Mouse (Mus musculus) 416B (cell line): Measurements from ENCODE around the gene Slco2b1.

Experiments used
- DNase-seq: peaks from one replicate; pipeline ENCODE4 v3.0.0; 2011; ENCODE audit warnings: low read depth

Slco2b1 gene

DNA sequence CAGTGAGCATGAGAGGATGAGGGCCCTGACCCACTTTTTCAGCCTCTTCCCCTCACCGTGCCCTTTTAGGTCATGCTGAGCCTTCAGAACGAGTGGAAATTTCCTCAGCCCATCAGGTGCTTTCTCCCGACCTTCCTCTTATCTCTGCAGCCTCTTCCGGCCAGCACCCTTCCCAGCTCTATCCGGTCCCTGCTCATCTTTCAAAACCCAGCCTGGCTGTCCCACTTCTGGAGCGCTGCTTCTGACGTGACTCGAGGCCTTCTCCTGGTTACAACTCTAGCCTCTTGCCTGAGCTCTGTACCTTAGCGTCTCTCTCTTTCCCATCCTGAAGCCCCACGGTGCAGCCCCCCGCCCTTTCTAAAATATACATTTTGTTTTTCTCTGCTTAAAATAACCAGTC lies 56.9 kb downstream of the Slco2b1 start:
- no peak for DNase-seq

DNA sequence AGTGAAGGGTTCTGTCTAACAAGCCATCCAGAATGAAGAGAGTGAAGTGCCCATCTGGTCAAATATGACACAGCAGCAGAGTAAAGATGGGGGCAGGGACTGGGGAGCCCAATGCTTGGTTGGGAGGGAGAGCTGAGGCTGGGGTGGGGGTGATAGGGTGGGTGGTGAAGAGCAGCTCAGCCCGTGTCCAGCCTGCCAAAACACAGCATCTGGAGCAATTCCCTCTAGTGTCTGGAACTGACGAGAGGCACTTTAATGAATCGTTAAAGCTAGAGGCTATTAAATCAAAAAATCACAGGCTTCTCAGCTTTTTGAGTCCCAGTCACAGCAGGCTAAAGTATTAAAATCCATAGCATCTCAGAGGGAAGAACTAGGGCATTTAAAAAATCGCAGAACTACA lies 61.6 kb downstream of the Slco2b1 start:
- no peak for DNase-seq

DNA sequence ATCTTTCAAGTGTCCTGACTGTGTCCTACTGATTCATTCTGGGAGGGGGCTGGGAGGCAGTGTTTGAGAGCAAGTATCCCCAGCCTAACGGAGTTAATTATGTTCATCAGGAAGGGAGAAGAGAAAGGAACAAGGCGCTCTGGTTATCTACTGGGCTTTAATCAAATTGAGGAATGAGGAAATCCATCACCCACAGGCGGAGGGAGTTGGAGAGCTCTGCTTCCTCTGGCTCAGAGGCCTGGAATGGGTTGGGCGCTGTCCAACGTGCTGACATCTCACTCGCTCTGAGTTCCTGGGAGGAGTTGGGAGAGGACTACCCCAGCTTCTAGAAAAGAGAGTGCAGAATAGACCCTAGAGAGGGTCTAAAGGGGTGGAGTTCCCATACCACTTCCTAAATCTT lies 62.5 kb downstream of the Slco2b1 start:
- peak; percentile 38 for DNase-seq

DNA sequence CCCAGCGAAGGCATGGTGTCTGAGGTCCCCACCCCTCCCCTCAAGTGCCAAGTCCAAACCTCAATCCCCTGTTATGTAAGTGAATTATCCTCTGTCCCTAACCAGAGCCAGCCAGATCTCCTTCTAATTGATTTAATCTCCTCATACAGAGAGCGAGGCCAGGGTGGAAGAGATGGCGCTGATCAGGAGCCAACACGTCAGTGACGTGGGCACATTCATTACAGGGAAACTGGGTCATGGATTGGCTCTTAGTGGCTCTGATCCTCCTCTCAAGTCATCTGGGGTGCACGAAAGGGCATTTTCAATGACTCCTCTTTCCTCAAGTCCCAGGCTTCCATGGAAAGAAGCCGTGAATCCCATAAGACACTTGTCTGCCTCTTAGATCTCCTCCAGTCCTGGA lies 66.4 kb downstream of the Slco2b1 start:
- no peak for DNase-seq

DNA sequence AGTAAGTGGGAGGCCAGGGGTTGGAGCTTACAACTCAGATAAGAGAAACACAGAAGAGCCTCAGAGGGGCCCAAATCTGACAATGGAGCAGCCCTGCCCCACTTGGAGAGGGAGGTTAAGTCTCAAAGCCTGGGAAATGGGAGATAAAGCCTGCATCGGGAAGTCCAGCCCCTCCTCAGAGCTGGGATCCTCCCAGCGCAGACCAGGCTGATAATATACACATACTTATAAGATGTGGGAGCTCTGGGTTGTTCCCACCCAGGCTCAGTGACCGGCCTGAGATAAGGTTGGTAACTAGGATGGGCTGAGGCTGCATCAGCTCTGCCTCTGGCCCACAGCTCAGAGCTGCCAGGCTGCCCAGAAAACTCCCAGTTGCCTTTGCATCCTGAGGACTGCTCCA lies 69.1 kb downstream of the Slco2b1 start:
- DNase-seq = no peak

DNA sequence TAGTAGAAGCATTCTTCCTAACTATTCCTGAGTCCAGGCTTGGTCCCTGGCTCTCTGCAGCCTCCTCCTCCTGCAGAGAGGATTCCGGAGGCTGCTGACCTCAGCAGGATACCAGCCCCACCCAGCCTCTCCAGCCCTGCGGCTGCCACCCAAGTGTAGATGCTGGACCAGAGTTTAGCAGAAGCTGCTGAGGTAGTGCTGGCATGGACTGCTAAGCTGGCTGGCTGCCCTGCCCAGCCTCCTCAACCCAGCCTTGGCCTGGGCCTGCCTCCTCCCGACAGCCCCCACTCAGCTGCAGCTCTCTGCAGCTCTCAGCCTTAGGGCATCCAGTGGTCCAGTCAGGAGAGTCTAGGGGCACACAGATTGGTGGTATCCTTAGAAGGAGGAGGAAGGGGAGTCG lies 69.9 kb downstream of the Slco2b1 start:
- no peak for DNase-seq

DNA sequence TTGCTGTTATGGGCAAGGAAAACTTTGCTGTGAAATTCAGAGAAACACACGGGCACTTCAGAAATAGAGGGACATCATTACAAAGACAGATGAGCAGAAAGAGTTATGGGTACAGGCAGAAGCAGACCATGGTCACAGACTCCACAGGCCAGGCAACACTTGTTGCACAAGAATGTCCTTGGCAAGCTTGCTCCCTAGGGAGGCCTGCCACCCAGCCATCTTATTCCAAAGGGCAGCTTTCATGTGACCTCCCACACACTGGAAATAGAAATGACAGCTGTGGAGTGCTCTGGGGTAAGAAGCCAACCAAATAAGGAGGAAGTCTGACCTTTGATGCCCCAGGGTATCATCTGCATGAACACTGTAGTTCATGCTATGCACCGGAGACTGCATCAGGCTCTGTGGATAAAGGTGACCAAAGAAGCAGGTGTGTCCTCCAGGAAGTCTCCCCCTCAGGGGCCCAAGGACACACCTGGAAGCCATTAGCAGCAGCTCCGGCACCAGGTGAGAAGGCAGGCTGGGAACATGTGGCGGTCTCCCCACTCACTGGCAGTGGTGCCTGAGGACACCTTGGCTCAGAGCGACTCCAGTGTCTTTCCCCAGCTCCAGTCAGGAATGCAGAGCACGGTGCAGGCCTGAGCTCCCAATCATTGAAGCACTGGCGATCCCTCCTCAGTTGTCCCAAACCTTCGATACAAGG lies 77.0 kb downstream of the Slco2b1 start:
- no peak for DNase-seq

DNA sequence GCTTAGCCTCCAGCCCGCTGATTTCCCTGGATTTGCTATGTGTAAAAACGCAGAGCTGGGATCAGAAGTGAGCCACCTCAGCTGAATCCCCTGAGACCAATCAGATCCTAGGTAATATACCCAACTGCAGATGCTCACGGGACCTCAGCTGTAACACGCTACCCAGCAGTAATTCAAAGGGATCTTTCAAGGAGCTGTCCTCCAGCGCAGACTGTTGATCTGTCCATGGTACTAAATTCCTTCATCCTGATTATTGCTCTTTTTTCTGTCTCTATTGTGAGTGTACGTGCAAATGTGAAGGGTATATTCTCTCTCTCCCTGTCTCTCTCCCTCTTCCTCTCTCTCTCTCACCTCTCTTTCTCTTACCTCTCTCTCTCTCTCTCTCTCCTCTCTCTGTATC lies 78.9 kb downstream of the Slco2b1 start:
- peak; percentile 32 for DNase-seq

DNA sequence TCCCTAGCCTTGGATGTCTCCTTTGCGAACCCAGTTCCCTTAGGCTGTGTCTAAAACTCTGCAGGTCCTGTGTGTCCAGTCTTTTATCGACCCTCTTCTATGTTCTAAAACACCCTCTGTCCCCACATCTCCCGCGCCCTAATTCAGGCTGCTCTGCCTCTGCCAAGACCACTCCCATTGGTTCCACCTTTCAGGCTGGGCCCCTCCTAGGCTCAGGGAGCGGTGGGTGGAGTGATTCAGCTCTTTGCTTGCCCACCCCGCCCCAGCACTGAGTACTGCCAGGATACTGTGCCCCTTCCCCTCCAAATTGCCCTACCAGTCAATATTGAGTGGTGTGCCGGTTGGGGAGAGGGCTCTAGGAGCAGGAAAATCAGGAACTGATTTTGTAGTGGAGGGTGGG lies 83.8 kb downstream of the Slco2b1 start:
- DNase-seq = no peak

DNA sequence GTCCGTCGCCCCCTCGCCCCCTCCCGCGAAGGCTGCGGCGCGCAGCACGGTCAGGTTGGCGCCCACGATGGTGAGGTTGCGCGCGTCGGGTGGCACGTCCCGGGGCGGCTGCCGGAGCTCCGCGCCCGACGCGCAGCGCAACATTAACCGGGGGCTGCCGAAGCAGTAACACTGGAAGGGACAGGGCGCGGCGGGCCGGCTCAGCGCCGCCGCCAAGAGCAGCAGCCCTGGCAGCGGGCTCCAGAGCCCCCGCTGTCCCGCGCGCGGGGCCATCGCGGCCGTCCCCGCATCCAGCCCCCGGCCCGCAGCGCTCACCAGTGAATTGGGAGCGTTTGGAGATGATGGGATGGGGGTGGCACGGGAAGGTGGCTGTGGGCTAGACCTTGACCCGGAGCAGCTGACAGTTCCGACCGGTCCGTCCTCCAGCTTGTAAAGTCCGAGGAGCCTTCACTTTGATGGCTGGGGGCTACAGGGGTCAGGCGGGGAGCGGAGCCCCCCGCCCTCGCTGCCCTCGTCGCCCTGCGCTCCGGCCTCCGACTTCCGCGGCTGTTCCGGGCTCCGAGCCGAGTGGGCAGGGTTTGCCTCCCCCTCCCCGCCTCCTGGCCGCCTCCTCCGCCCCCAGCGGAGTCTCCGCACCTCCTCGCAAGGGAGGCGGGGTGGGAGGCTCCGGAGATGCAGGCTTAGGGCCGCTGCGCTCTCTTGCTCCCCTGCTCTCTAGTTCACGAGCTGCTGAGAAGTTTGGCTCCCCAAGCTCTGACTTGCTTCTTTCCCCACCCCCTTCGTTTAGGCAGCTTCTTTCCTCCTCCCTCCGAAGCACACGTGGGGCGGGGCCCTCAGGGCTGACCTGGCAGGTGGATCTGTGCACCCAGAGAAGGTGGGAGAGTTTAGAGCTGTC lies 84.5 kb downstream of the Slco2b1 start, which contains the start of gene Tpbgl:
Tpbgl (minus strand) TSS at position 728 of the 895 bp plus-strand sequence.
- no peak for DNase-seq

DNA sequence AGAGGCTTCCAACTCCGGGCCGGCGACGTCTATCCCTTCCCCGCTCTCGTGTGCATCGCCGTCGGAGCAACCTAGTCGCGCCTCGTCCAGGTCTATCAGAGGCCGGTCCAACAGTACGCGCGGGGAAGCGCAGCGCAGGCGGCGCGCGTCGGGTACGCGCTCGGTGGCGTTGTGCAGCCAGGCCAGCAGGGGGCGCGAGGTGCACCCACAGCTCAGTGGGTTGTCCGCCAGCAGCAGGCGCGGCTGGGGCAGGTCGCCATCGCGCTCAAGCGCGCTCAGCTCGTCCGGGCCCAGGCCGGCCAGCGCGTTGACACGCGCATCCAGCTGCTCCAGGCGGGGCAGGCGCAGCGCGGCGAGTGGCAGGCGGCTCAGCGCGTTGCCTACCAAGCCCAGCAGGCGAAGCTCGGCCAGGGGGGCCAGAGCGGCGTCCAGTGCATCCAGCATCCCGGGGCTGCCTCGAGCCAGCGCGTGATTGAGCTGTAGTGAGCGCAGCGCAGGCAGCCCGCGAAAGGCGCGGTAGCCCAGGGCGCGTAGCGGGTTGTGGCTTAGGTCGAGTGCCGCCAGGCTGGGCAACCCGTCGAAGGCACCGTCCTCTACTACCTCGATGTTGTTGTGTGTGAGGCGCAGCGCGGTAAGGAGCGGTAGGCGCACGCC lies 85.3 kb downstream of the Slco2b1 start:
- DNase-seq = no peak

DNA sequence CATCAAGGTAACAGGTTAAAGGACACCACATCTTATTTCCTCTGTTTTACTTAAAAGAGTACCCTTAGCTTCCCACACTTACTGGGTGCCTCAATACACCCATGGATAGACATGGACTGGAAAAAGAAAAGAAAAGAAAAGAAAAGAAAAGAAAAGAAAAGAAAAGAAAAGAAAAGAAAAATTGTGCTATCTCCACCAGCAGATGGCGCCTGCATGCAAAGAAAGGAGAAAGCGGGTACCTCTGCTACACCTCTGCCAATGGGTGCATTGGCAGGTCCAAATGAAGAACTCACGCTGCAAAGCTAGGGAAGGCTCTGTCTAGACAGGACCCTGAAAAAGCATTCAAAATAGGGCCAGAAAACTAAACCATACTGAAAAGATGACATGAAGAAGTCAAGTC lies 92.3 kb downstream of the Slco2b1 start:
- peak; percentile 56 for DNase-seq

DNA sequence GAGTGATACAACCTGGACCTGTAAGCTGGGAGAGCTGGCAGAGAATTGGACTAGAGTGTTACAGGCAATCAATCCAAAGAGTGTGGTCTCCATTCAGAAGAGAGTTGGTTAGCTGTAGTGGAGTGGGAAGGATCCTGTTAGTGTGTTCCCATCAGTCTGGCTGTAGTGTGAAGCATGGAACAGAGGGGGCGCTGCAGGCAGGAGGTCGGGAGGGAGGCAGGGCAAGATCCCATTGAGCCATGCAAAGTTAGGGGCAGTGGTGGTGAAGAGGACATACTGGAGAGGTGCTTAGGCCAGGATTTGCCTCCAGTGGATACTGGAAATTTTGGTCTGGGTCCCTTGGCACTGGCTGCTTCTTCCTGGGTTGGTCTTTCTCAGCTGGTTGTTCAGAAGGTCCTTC lies 92.9 kb downstream of the Slco2b1 start:
- DNase-seq = no peak
